12 mouse cellular contexts compared by ENCODE assay signal in genomic region chr9:107936831-107937230, GRCm38 (mm10). TPM values are rescaled to one million over a fixed set of nuclear protein-coding genes. Genes with fewer than 3 reads are reported as not detected.
DNase-seq lines count a peak whose midpoint lies in the region; ATAC-seq and TF ChIP-seq lines count a peak whose summit lies in the region.
"Had no signal": no experiment of that assay in that cellular context is flagged by ENCODE, and none has a peak within 500 bp of the region (broad histone marks: within the 10 kb centered on the region; RNA-seq: fewer than 3 reads in every experiment).

No protein-coding gene starts in this region.

- no peak for DNase-seq in heart, adult 8-10 months (ENCODE audit: low spot score)
- no peak for DNase-seq in forebrain, postnatal 0 days
- no peak for DNase-seq in gastrocnemius, adult 18-20 months (ENCODE audit: low spot score)
- DNase-seq in gastrocnemius, postnatal 14 days: no peak
- DNase-seq in yolk sac, embryonic 10.5 days (ENCODE audit: low spot score): no peak
- DNase-seq: heart, postnatal 14 days had no signal

- H3K4me3 ChIP-seq in heart, embryonic 13.5 days: peak overlapping the region; percentile 58; the same call in 1 of the 2 replicates
- H3K4me3 ChIP-seq in ES-Bruce4 (ENCODE audit: low read depth, low read length): peak overlapping the region; percentile 39
- H3K4me3 ChIP-seq in forebrain, postnatal 0 days (ENCODE audit: low read depth, low read length): peak overlapping the region; percentile 59
- peak overlapping the region; percentile 50 for H3K4me3 ChIP-seq in midbrain, embryonic 12.5 days
- H3K4me3 ChIP-seq: erythroblast, embryonic 14.5 days had no signal

- H3K36me3 ChIP-seq in heart, embryonic 13.5 days: no peaks in the 10 kb centered on the region
- H3K36me3 ChIP-seq in ES-Bruce4 (ENCODE audit: control insufficient read depth, insufficient read depth, low read length, poor library complexity, severe bottlenecking): no peaks in the 10 kb centered on the region
- H3K36me3 ChIP-seq in forebrain, postnatal 0 days (ENCODE audit: insufficient read depth): no peaks in the 10 kb centered on the region
- no peaks in the 10 kb centered on the region for H3K36me3 ChIP-seq in midbrain, embryonic 12.5 days

- H3K9me3 ChIP-seq in heart, embryonic 13.5 days: no peaks in the 10 kb centered on the region
- no peaks in the 10 kb centered on the region for H3K9me3 ChIP-seq in ES-Bruce4 (replicated peaks; ENCODE audit: control insufficient read depth, insufficient read depth, low read length, poor library complexity, severe bottlenecking)
- no peaks in the 10 kb centered on the region for H3K9me3 ChIP-seq in forebrain, postnatal 0 days (ENCODE audit: low read length)
- no peaks in the 10 kb centered on the region for H3K9me3 ChIP-seq in midbrain, embryonic 12.5 days

- WGBS in heart, embryonic 13.5 days: 22% methylated on average over 3 of the region's 3 CpGs
- WGBS in forebrain, postnatal 0 days: 9% methylated on average over 3 of the region's 3 CpGs
- 5% methylated on average over 3 of the region's 3 CpGs for WGBS in midbrain, embryonic 12.5 days

- TF ChIP-seq EP300 in ES-Bruce4 (IDR thresholded peaks at IDR 0.05; ENCODE audit: insufficient read depth, low read depth, low read length): no peak

- H3K4me1 ChIP-seq in heart, embryonic 13.5 days: peaks cover 13% of the 10 kb centered on the region
- no peaks in the 10 kb centered on the region for H3K4me1 ChIP-seq in ES-Bruce4 (ENCODE audit: control insufficient read depth, insufficient read depth, low read length)
- H3K4me1 ChIP-seq in forebrain, postnatal 0 days (ENCODE audit: insufficient read depth): peaks cover 8% of the 10 kb centered on the region; the same call in 1 of the 2 replicates
- peaks cover 26% of the 10 kb centered on the region for H3K4me1 ChIP-seq in midbrain, embryonic 12.5 days

- no peak for TF ChIP-seq POLR2A in ES-Bruce4 (IDR thresholded peaks at IDR 0.05; ENCODE audit: insufficient read depth, low read length)

- H3K27me3 ChIP-seq in heart, embryonic 13.5 days (replicated peaks): peaks cover 83% of the 10 kb centered on the region
- no peaks in the 10 kb centered on the region for H3K27me3 ChIP-seq in ES-Bruce4 (ENCODE audit: control insufficient read depth, insufficient read depth, low read length, poor library complexity, severe bottlenecking)
- H3K27me3 ChIP-seq in forebrain, postnatal 0 days (ENCODE audit: insufficient read depth, low read length): no peaks in the 10 kb centered on the region
- peaks cover 33% of the 10 kb centered on the region for H3K27me3 ChIP-seq in midbrain, embryonic 12.5 days

- ATAC-seq in heart, embryonic 13.5 days (ENCODE audit: extremely low read depth, insufficient number of reproducible peaks, low FRiP score, low TSS enrichment): no peak
- 0 out of 2 replicates have a peak, but pooled peaks have one; percentile 1 for ATAC-seq in forebrain, postnatal 0 days
- ATAC-seq in midbrain, embryonic 12.5 days (ENCODE audit: low FRiP score, low read depth): 0 out of 2 replicates have a peak, but pooled peaks have one; percentile 21

- no peak for TF ChIP-seq CTCF in ES-Bruce4 (IDR thresholded peaks at IDR 0.05; ENCODE audit: low read depth, low read length)
- TF ChIP-seq CTCF in forebrain, postnatal 0 days (IDR thresholded peaks at IDR 0.05; ENCODE audit: low read depth): no peak

- intact Hi-C loops in gastrocnemius, postnatal 14 days (cut with DNase I; ENCODE audit: low total_unique reads): no loop called here

- H3K4me2 ChIP-seq in heart, embryonic 13.5 days: no peak overlapping the region
- H3K4me2 ChIP-seq in forebrain, postnatal 0 days (ENCODE audit: low read depth): peak overlapping the region; percentile 74
- peak overlapping the region; percentile 72 for H3K4me2 ChIP-seq in midbrain, embryonic 12.5 days (replicated peaks)

- H3K27ac ChIP-seq in heart, embryonic 13.5 days (replicated peaks): no peak overlapping the region
- H3K27ac ChIP-seq in ES-Bruce4 (ENCODE audit: insufficient read depth, low read length): no peak overlapping the region
- H3K27ac ChIP-seq in forebrain, postnatal 0 days (ENCODE audit: low read depth, low read length): peak overlapping the region; percentile 50; the same call in 1 of the 2 replicates
- H3K27ac ChIP-seq in midbrain, embryonic 12.5 days (replicated peaks): no peak overlapping the region

- H3K9ac ChIP-seq in heart, embryonic 13.5 days: no peak overlapping the region
- H3K9ac ChIP-seq in ES-Bruce4 (ENCODE audit: low read depth, poor library complexity, severe bottlenecking): no peak overlapping the region
- peak overlapping the region; percentile 80 for H3K9ac ChIP-seq in forebrain, postnatal 0 days
- peak overlapping the region; percentile 63; the same call in 1 of the 2 replicates for H3K9ac ChIP-seq in midbrain, embryonic 12.5 days (replicated peaks)

RNA-seq across cellular contexts. Expression of gene Camkv, which starts 1.4 kb away (rescaled TPM):
- polyA plus RNA-seq in heart, embryonic 13.5 days (2015; fragmentation: Nextera tagmentation; extraction: Ambion mirVana): 0.63 and 1.0 TPM in 2 replicates
- total RNA-seq in heart, adult 8-10 months (2022): under 1 TPM in 2 of 4 experiments, not detected in 2; 0.16 to 0.66 TPM
- polyA plus RNA-seq in ES-Bruce4 (2011; ENCODE audit: insufficient read depth, insufficient read length, low read depth, missing spikeins): 4.0 and 5.6 TPM in 2 replicates
- 228 and 329 TPM in 2 replicates for total RNA-seq in forebrain, postnatal 0 days (2014; rRNA removed)
- polyA plus RNA-seq in forebrain, postnatal 0 days (2015; fragmentation: Nextera tagmentation; extraction: Ambion mirVana): 194 and 197 TPM in 2 replicates
- 12.6 and 12.8 TPM in 2 replicates for polyA plus RNA-seq in midbrain, embryonic 12.5 days (2016; fragmentation: Nextera tagmentation; extraction: Ambion mirVana)
- under 1 TPM; 0.26 to 0.34 TPM for total RNA-seq in gastrocnemius, adult 18-20 months (2021)
- under 1 TPM; 0.16 to 0.24 TPM for total RNA-seq in gastrocnemius, postnatal 14 days (2021)

RNA-seq across cellular contexts. Expression of gene Actl11, which starts 8.6 kb away (rescaled TPM):
- polyA plus RNA-seq in heart, embryonic 13.5 days (2015; fragmentation: Nextera tagmentation; extraction: Ambion mirVana): not detected in 2 replicates
- total RNA-seq in heart, adult 8-10 months (2022): not detected
- not detected in 2 replicates for polyA plus RNA-seq in ES-Bruce4 (2011; ENCODE audit: insufficient read depth, insufficient read length, low read depth, missing spikeins)
- total RNA-seq in forebrain, postnatal 0 days (2014; rRNA removed): not detected in 2 replicates
- not detected in 2 replicates for polyA plus RNA-seq in forebrain, postnatal 0 days (2015; fragmentation: Nextera tagmentation; extraction: Ambion mirVana)
- polyA plus RNA-seq in midbrain, embryonic 12.5 days (2016; fragmentation: Nextera tagmentation; extraction: Ambion mirVana): not detected in 2 replicates
- not detected for total RNA-seq in gastrocnemius, adult 18-20 months (2021)
- total RNA-seq in gastrocnemius, postnatal 14 days (2021): not detected
- total RNA-seq: heart, postnatal 14 days; layer of hippocampus, postnatal 14 days had no signal
- polyA plus RNA-seq: brain, embryonic 14.5 days; erythroblast, embryonic 14.5 days had no signal

RNA-seq across cellular contexts. Expression of gene Traip, which starts 13.1 kb away (rescaled TPM):
- polyA plus RNA-seq in heart, embryonic 13.5 days (2015; fragmentation: Nextera tagmentation; extraction: Ambion mirVana): 11.9 and 12.4 TPM in 2 replicates
- 1 to 10 TPM in 1 of 4 experiments, under 1 TPM in 3; 0.33 to 1.6 (median 0.80) TPM for total RNA-seq in heart, adult 8-10 months (2022)
- 17.2 and 20.4 TPM in 2 replicates for polyA plus RNA-seq in ES-Bruce4 (2011; ENCODE audit: insufficient read depth, insufficient read length, low read depth, missing spikeins)
- total RNA-seq in forebrain, postnatal 0 days (2014; rRNA removed): 11.0 and 15.7 TPM in 2 replicates
- 11.2 TPM in 2 replicates for polyA plus RNA-seq in forebrain, postnatal 0 days (2015; fragmentation: Nextera tagmentation; extraction: Ambion mirVana)
- polyA plus RNA-seq in midbrain, embryonic 12.5 days (2016; fragmentation: Nextera tagmentation; extraction: Ambion mirVana): 22.7 and 23.3 TPM in 2 replicates
- total RNA-seq in gastrocnemius, adult 18-20 months (2021): under 1 TPM; 0.27 to 0.62 TPM
- 1 to 10 TPM in 1 of 2 experiments, under 1 TPM in 1; 0.97 to 1.1 TPM for total RNA-seq in gastrocnemius, postnatal 14 days (2021)

RNA-seq across cellular contexts. Expression of gene Mst1r, which starts 30.2 kb away (rescaled TPM):
- polyA plus RNA-seq in heart, embryonic 13.5 days (2015; fragmentation: Nextera tagmentation; extraction: Ambion mirVana): 2.7 and 4.1 TPM in 2 replicates
- 1 to 10 TPM; 1.3 to 3.7 (median 2.1) TPM for total RNA-seq in heart, adult 8-10 months (2022)
- polyA plus RNA-seq in ES-Bruce4 (2011; ENCODE audit: insufficient read depth, insufficient read length, low read depth, missing spikeins): 0.16 and 0.61 TPM in 2 replicates
- total RNA-seq in forebrain, postnatal 0 days (2014; rRNA removed): 0.86 and 1.0 TPM in 2 replicates
- 0.48 and 1.0 TPM in 2 replicates for polyA plus RNA-seq in forebrain, postnatal 0 days (2015; fragmentation: Nextera tagmentation; extraction: Ambion mirVana)
- polyA plus RNA-seq in midbrain, embryonic 12.5 days (2016; fragmentation: Nextera tagmentation; extraction: Ambion mirVana): 1.5 and 2.3 TPM in 2 replicates
- under 1 TPM; 0.39 to 0.52 TPM for total RNA-seq in gastrocnemius, adult 18-20 months (2021)
- 1 to 10 TPM; 1.2 to 1.8 TPM for total RNA-seq in gastrocnemius, postnatal 14 days (2021)

RNA-seq across cellular contexts. Expression of gene Uba7, which starts 38.5 kb away (rescaled TPM):
- polyA plus RNA-seq in heart, embryonic 13.5 days (2015; fragmentation: Nextera tagmentation; extraction: Ambion mirVana): 31.7 and 35.0 TPM in 2 replicates
- total RNA-seq in heart, adult 8-10 months (2022): 10 to 100 TPM in 3 of 4 experiments, 1 to 10 TPM in 1; 8.8 to 20.8 (median 13.5) TPM
- 0.52 and 2.1 TPM in 2 replicates for polyA plus RNA-seq in ES-Bruce4 (2011; ENCODE audit: insufficient read depth, insufficient read length, low read depth, missing spikeins)
- 3.5 and 4.0 TPM in 2 replicates for total RNA-seq in forebrain, postnatal 0 days (2014; rRNA removed)
- 4.5 and 4.8 TPM in 2 replicates for polyA plus RNA-seq in forebrain, postnatal 0 days (2015; fragmentation: Nextera tagmentation; extraction: Ambion mirVana)
- polyA plus RNA-seq in midbrain, embryonic 12.5 days (2016; fragmentation: Nextera tagmentation; extraction: Ambion mirVana): 5.5 and 8.1 TPM in 2 replicates
- total RNA-seq in gastrocnemius, adult 18-20 months (2021): 1 to 10 TPM; 2.6 to 2.8 TPM
- 1 to 10 TPM; 2.6 to 4.0 TPM for total RNA-seq in gastrocnemius, postnatal 14 days (2021)

Comparison
In these comparisons a context has a peak if more than half of its experiments do, and no peak if none do; other contexts are left out.
1. H3K9ac ChIP-seq: peak in forebrain, postnatal 0 days (single experiment) and midbrain, embryonic 12.5 days (single experiment); none in heart, embryonic 13.5 days (single experiment) and ES-Bruce4 (single experiment).
2. RNA of gene Camkv, which starts 1.4 kb away (total RNA-seq): 228 to 329 TPM in forebrain, postnatal 0 days; 0.26 to 0.34 TPM in gastrocnemius, adult 18-20 months, 0.16 to 0.24 TPM in gastrocnemius, postnatal 14 days and 0.16 to 0.66 TPM in heart, adult 8-10 months; every median in the first group is over 100 times any median in the second.
3. Peak in every context shown above with its lines, with median percentiles within 50 percentile points of each other: H3K4me3 ChIP-seq.